Mouse (Mus musculus) embryonic fibroblast, embryonic 13.5 days (primary cell): ENCODE measurements around the gene Pdcd2l.

ENCODE experiments used
- CTCF ChIP-seq: IDR thresholded peaks from 2 replicates; pipeline ENCODE4 v1.5.1; 2011; ENCODE audit warnings: mild to moderate bottlenecking, control low read depth, low read length, moderate library complexity, borderline replicate concordance; ENCODE audit not compliant: insufficient read depth
- POLR2A ChIP-seq: IDR thresholded peaks from 2 replicates; pipeline ENCODE4 v1.6.1; 2011; ENCODE audit warnings: low read depth, mild to moderate bottlenecking, control low read depth, low read length, moderate library complexity

DNA sequence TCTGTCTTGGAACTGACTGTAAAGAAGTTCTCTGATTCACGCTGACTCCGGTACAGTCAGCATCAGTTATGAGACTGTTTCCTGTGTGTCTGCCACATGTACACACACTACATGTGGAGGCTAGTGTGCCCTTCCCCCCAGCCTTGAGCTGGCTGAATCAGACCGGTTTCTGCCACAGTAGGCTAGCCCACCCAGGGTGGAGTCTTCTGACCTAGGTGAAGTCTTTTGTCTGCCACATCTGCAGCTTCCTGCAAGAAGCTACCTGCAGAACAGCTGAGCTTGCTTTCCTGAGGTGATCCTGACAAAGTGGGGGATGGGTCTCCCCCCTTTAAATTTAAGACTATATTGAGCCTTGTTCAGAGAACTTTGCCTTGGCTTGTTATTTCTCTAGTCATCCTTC, 27.0 kb downstream of the Pdcd2l start, which contains the start of gene Uba2:
- TF ChIP-seq CTCF = no peak
- TF ChIP-seq POLR2A = no peak
